Mouse (Mus musculus): ENCODE data around the gene Tsku. TPM values are rescaled to one million over a fixed set of nuclear protein-coding genes. Genes with fewer than 3 reads are reported as not detected.

The Tsku gene
- polyA plus RNA-seq, 2 experiments: 1.9 TPM

DNA sequence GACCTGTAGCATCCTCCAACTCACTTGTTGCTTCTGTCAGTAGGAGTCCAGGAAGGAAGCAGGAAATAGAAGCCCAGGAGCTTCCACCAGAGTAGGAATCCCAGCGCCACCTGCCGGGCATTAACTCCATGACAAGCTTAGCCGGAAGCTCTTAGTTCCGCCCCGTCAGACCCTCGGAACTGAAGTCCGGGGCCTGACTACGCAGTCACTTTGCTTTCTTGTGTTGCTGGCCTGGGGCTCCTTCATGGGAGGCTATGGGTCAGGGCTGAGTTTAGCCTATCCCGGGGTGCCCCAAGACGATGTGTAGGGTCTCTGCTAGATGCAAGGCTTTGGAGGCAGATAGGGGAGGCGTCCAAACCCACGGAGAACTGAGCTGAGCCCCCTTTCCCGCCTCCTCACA, 19.7 kb downstream of the Tsku start:
- Histone ChIP-seq H3K9me3 (ENCODE audit: control insufficient read depth, low read length) (no peaks in the 10 kb centered on the region), H3K4me3 (ENCODE audit: insufficient read depth in 1 of 2, low read depth in 2 of 2, low read length in 2 of 2) (peak overlapping the region; percentile 36 to 72), H3K27ac (no peak overlapping the region), H3K4me1 (replicated peaks; ENCODE audit: control insufficient read depth in 2 of 2, insufficient read depth in 2 of 2, low read length in 1 of 2) (peaks cover 11 to 23% of the 10 kb centered on the region in 2 experiments), H3K4me2 (ENCODE audit: low read depth) (peak overlapping the region; percentile 52), H3K36me3 (replicated peaks; ENCODE audit: control insufficient read depth, insufficient read depth, low read depth) (no peaks in the 10 kb centered on the region), H3K27me3 (ENCODE audit: control insufficient read depth, insufficient read depth, low read length) (no peaks in the 10 kb centered on the region), H3K9ac (replicated peaks) (peak overlapping the region; percentile 2)
- TF ChIP-seq CTCF (IDR thresholded peaks at IDR 0.05; ENCODE audit: low read depth) (peak; percentile 96), EP300 (IDR thresholded peaks at IDR 0.05; ENCODE audit: low read depth) (no peak)
- ATAC-seq (ENCODE audit: insufficient read depth) (peak; percentile 67), DNase-seq (ENCODE audit: low read depth in 3 of 3, low spot score in 3 of 3) (peak; percentile 77 to 83 (median 77))
- WGBS (ENCODE audit: insufficient replicate concordance): 5% methylated on average over 13 of the region's 13 CpGs

DNA sequence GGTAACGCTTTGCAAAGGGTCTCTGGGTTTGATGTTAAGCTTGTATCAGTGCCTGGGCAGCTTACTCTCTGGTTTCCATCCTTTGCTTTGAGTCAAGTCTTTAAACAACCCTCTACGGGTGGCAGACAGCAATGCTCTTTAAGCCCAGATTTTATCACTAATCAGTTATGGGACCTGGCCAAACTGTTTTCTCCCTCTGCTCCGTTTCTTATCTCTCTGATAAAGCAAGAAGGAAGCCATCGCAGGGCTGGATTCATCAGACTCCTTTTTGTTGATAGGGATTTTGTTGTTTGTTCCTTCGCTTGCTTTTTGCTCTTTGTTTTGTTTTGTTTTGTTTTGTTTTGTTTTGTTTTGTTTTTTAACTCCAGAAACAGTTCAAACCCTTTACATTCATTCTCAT, 20.8 kb downstream of the Tsku start:
- no peak overlapping the region for H3K4me2 ChIP-seq (ENCODE audit: low read depth)
- no peaks in the 10 kb centered on the region for H3K27me3 ChIP-seq (ENCODE audit: control insufficient read depth, insufficient read depth, low read length)
- DNase-seq (ENCODE audit: low read depth in 3 of 3, low spot score in 3 of 3) (no peak), ATAC-seq (ENCODE audit: insufficient read depth) (no peak)
- no peaks in the 10 kb centered on the region for H3K9me3 ChIP-seq (ENCODE audit: control insufficient read depth, low read length)
- WGBS (ENCODE audit: insufficient replicate concordance): 30% methylated on average over 5 of the region's 5 CpGs
- H3K27ac ChIP-seq: no peak overlapping the region
- H3K9ac ChIP-seq (replicated peaks): no peak overlapping the region
- TF ChIP-seq CTCF (IDR thresholded peaks at IDR 0.05; ENCODE audit: low read depth) (no peak), EP300 (IDR thresholded peaks at IDR 0.05; ENCODE audit: low read depth) (no peak)
- no peaks in the 10 kb centered on the region for H3K36me3 ChIP-seq (replicated peaks; ENCODE audit: control insufficient read depth, insufficient read depth, low read depth)
- H3K4me3 ChIP-seq (ENCODE audit: insufficient read depth in 1 of 2, low read depth in 2 of 2, low read length in 2 of 2): no peak overlapping the region
- peaks cover 11 to 24% of the 10 kb centered on the region in 2 experiments for H3K4me1 ChIP-seq (replicated peaks; ENCODE audit: control insufficient read depth in 2 of 2, insufficient read depth in 2 of 2, low read length in 1 of 2)

DNA sequence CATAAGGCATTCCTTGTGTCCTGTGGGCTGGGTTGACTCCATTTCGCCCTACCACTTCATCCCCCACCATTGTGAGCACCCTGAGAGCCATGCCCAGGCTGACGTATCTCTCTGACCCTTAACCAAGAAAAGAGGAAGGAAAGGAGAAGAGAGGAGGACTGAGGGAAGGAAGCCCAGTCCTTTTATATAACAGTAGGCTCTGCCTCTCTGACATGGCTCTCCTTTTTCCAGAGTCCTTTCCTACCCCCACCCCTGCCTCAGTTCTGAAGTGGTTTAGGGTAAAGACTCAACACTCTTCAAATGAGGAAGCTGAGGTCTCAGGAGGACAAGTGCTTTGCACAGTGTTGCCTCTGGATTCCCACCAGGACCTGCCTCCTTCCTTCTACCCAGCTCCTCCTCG, 27.1 kb downstream of the Tsku start:
- ATAC-seq (ENCODE audit: insufficient read depth): no peak
- no peak overlapping the region for H3K4me3 ChIP-seq (ENCODE audit: insufficient read depth in 1 of 2, low read depth in 2 of 2, low read length in 2 of 2)
- TF ChIP-seq CTCF (IDR thresholded peaks at IDR 0.05; ENCODE audit: low read depth): no peak
- TF ChIP-seq EP300 (IDR thresholded peaks at IDR 0.05; ENCODE audit: low read depth): no peak
- no peaks in the 10 kb centered on the region for H3K9me3 ChIP-seq (ENCODE audit: control insufficient read depth, low read length)
- H3K27ac ChIP-seq: no peak overlapping the region
- no peak overlapping the region for H3K9ac ChIP-seq (replicated peaks)
- no peaks in the 10 kb centered on the region for H3K27me3 ChIP-seq (ENCODE audit: control insufficient read depth, insufficient read depth, low read length)
- WGBS (ENCODE audit: insufficient replicate concordance): 22% methylated on average over 3 of the region's 3 CpGs
- H3K4me2 ChIP-seq (ENCODE audit: low read depth): no peak overlapping the region
- no peaks in the 10 kb centered on the region for H3K36me3 ChIP-seq (replicated peaks; ENCODE audit: control insufficient read depth, insufficient read depth, low read depth)
- no peak for DNase-seq (ENCODE audit: low read depth in 3 of 3, low spot score in 3 of 3)
- peaks cover 24 to 48% of the 10 kb centered on the region in 2 experiments for H3K4me1 ChIP-seq (replicated peaks; ENCODE audit: control insufficient read depth in 2 of 2, insufficient read depth in 2 of 2, low read length in 1 of 2)

DNA sequence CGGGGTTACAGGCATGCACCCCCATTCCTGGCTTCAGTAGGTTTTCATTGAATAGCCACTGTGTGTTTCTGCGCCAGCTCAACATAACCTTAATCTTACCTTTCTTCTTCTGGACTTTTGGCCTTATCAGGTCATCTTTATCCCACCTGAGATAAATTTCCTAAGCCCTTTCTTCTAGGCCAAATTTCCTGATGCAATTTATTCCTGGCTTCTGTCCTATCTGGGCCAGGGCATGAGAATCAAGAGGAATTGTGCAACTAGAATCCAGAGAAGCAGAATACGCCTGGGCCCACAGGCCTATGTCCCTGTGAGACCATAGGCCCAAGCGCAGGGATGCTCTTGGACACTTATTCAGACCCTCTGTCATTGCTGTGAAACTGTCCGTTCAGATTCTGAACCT, 27.6 kb downstream of the Tsku start:
- Histone ChIP-seq H3K4me1 (replicated peaks; ENCODE audit: control insufficient read depth in 2 of 2, insufficient read depth in 2 of 2, low read length in 1 of 2) (peaks cover 26 to 52% of the 10 kb centered on the region in 2 experiments), H3K9ac (replicated peaks) (no peak overlapping the region), H3K4me2 (ENCODE audit: low read depth) (no peak overlapping the region), H3K4me3 (ENCODE audit: insufficient read depth in 1 of 2, low read depth in 2 of 2, low read length in 2 of 2) (no peak overlapping the region), H3K27me3 (ENCODE audit: control insufficient read depth, insufficient read depth, low read length) (no peaks in the 10 kb centered on the region), H3K36me3 (replicated peaks; ENCODE audit: control insufficient read depth, insufficient read depth, low read depth) (no peaks in the 10 kb centered on the region), H3K27ac (no peak overlapping the region), H3K9me3 (ENCODE audit: control insufficient read depth, low read length) (no peaks in the 10 kb centered on the region)
- DNase-seq (ENCODE audit: low read depth in 3 of 3, low spot score in 3 of 3): no peak
- no peak for ATAC-seq (ENCODE audit: insufficient read depth)
- no peak for TF ChIP-seq CTCF (IDR thresholded peaks at IDR 0.05; ENCODE audit: low read depth)
- TF ChIP-seq EP300 (IDR thresholded peaks at IDR 0.05; ENCODE audit: low read depth): no peak
- 80% methylated on average over 5 of the region's 5 CpGs for WGBS (ENCODE audit: insufficient replicate concordance)

DNA sequence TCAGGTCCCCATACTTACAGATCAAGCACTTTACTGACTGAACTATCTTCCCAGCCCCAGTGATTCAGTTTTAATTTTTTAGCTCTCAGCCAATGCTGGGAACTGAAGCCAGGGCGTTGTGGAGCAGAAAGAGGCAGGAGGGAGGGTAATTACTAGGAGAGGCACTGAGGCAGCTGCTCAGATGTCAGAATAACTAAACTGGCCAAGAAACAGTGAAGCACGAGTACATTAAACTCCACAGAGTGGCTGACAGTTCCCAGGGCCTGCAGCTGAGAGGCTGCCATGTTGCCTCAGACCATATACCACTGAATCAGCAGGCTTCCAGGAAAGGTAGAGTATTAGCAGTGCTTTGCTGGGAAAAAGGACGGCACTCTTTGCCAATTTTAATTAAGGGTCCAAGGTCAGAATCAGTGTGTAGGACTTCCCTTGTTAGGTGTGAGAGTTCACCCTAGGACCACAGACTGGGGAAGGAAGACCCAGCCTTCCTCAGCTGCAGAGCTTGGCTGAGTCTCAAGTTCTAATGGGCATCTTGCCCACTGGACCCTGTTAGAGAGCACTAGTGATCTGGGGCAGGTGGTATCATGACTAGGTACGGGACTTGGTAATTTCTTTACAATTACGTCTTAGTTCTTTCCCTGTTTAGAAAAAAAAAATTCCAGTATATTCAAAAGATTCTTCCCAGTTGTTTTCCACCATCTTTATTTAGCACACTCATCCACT, 28.3 kb downstream of the Tsku start:
- no peaks in the 10 kb centered on the region for H3K27me3 ChIP-seq (ENCODE audit: control insufficient read depth, insufficient read depth, low read length)
- DNase-seq (ENCODE audit: low read depth in 3 of 3, low spot score in 3 of 3) (no peak), ATAC-seq (ENCODE audit: insufficient read depth) (no peak)
- no peak overlapping the region for H3K27ac ChIP-seq
- no peak overlapping the region for H3K4me2 ChIP-seq (ENCODE audit: low read depth)
- no peaks in the 10 kb centered on the region for H3K36me3 ChIP-seq (replicated peaks; ENCODE audit: control insufficient read depth, insufficient read depth, low read depth)
- no peak overlapping the region for H3K4me3 ChIP-seq (ENCODE audit: insufficient read depth in 1 of 2, low read depth in 2 of 2, low read length in 2 of 2)
- no peak for TF ChIP-seq CTCF (IDR thresholded peaks at IDR 0.05; ENCODE audit: low read depth)
- no peak for TF ChIP-seq EP300 (IDR thresholded peaks at IDR 0.05; ENCODE audit: low read depth)
- H3K4me1 ChIP-seq (replicated peaks; ENCODE audit: control insufficient read depth in 2 of 2, insufficient read depth in 2 of 2, low read length in 1 of 2): peaks cover 26 to 56% of the 10 kb centered on the region in 2 experiments
- no peaks in the 10 kb centered on the region for H3K9me3 ChIP-seq (ENCODE audit: control insufficient read depth, low read length)
- H3K9ac ChIP-seq (replicated peaks): no peak overlapping the region
- WGBS (ENCODE audit: insufficient replicate concordance): 67% methylated on average over 5 of the region's 5 CpGs

Data from liver, embryonic 14.5 days (tissue).